In the genomic region with DNA sequence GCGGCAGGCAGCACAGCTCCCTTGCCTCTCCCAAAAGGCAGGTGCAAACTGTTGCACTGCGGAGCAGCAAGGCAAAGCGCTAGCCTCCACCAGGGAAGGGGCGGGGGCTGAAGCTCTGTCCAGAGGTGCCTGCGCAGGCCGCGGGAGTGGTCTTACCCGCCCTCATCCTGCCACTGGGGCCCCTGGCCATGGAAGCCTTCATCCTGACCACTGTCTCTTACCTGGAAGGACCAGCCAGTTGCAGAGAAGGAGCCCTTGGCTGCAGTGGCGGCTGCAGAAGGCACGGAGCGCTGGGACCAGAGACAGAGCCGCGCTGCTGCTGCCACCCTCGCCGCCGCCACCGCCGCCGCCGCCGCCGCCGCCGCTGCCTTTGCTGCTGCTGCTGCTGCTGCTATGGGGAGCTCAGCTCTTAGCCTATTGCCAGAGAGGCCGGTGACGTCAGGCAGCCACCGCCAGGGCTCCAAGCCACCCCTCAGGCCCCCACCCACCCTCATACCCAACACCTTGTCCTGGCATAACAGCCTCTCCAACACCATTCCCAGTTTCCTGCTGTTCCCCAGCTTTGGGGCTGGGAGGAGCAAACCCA, we compare ENCODE assay signal across 8 mouse cellular contexts. TPM values are rescaled to one million over a fixed set of nuclear protein-coding genes. Genes with fewer than 3 reads are reported as not detected.
DNase-seq lines count a peak whose midpoint lies in the region; ATAC-seq and TF ChIP-seq lines count a peak whose summit lies in the region.

A gene (minus strand): TSS at position 419 of the 586 bp plus-strand sequence.

- H3K9ac ChIP-seq in embryonic facial prominence, embryonic 12.5 days, result 0 out of 2 replicates have a peak within 1 kb of the TSS, but pooled peaks have one; percentile 2
- peak within 1 kb of the TSS; percentile 35 for H3K9ac ChIP-seq in hindbrain, embryonic 11.5 days (ENCODE audit: low read depth, low read length)
- H3K9ac ChIP-seq in neural tube, embryonic 15.5 days (replicated peaks), result peak within 1 kb of the TSS; percentile 88

- no peak within 1 kb of the TSS for H3K4me3 ChIP-seq in kidney, adult 2 months (ENCODE audit: insufficient read depth, low read depth, low read length)
- peak within 1 kb of the TSS; percentile 43 for H3K4me3 ChIP-seq in embryonic facial prominence, embryonic 12.5 days
- peak within 1 kb of the TSS; percentile 44 for H3K4me3 ChIP-seq in hindbrain, embryonic 11.5 days (ENCODE audit: low read depth, low read length)
- peak within 1 kb of the TSS; percentile 72 for H3K4me3 ChIP-seq in neural tube, embryonic 15.5 days (replicated peaks)

- peak within 1 kb of the TSS; percentile 72 for H3K4me2 ChIP-seq in embryonic facial prominence, embryonic 12.5 days (replicated peaks)
- peak within 1 kb of the TSS; percentile 90 for H3K4me2 ChIP-seq in hindbrain, embryonic 11.5 days (replicated peaks; ENCODE audit: low read depth, low read length)
- peak within 1 kb of the TSS; percentile 84 for H3K4me2 ChIP-seq in neural tube, embryonic 15.5 days

- no peak within 1 kb of the TSS for H3K27ac ChIP-seq in kidney, adult 2 months (ENCODE audit: insufficient read depth, low read depth, low read length)
- no peak within 1 kb of the TSS for H3K27ac ChIP-seq in embryonic facial prominence, embryonic 12.5 days
- no peak within 1 kb of the TSS for H3K27ac ChIP-seq in hindbrain, embryonic 11.5 days (ENCODE audit: low read depth, low read length)
- H3K27ac ChIP-seq in neural tube, embryonic 15.5 days (replicated peaks), result peak within 1 kb of the TSS; percentile 89

- TF ChIP-seq CTCF in kidney, adult 2 months (conservative IDR thresholded peaks at IDR 0.05; ENCODE audit: insufficient read depth, insufficient read length, low read depth, low read length), result no peak

- H3K9me3 ChIP-seq in embryonic facial prominence, embryonic 12.5 days, result no peaks in the 10 kb centered on the region
- no peaks in the 10 kb centered on the region for H3K9me3 ChIP-seq in hindbrain, embryonic 11.5 days (ENCODE audit: control insufficient read depth, low read length)
- no peaks in the 10 kb centered on the region for H3K9me3 ChIP-seq in neural tube, embryonic 15.5 days (replicated peaks)

- TF ChIP-seq POLR2A in kidney, adult 2 months (IDR thresholded peaks at IDR 0.05; ENCODE audit: low read depth, low read length), result no peak

- 0 out of 2 replicates have a peak, but pooled peaks have one; percentile 6 for ATAC-seq in embryonic facial prominence, embryonic 12.5 days (ENCODE audit: insufficient number of reproducible peaks, insufficient read depth, low FRiP score, low TSS enrichment)
- peak; percentile 87 for ATAC-seq in hindbrain, embryonic 11.5 days (ENCODE audit: low FRiP score)
- ATAC-seq in neural tube, embryonic 15.5 days (ENCODE audit: low FRiP score), result peak; percentile 90

- intact Hi-C loops in left cerebral cortex, postnatal 36 days (cut with DNase I), result loop anchor here (2.0 to 10.0 kb wide), 4 partner anchors 59 to 275 kb away; no protein-coding TSS in a partner anchor

- WGBS in kidney, adult 2 months, result under 1% methylated on average over 27 of the region's 27 CpGs
- 0% methylated on average over 20 of the region's 27 CpGs for WGBS in embryonic facial prominence, embryonic 12.5 days
- under 1% methylated on average over 24 of the region's 27 CpGs for WGBS in hindbrain, embryonic 11.5 days
- 1% methylated on average over 27 of the region's 27 CpGs for WGBS in neural tube, embryonic 15.5 days

- no peaks in the 10 kb centered on the region for H3K4me1 ChIP-seq in kidney, adult 2 months (ENCODE audit: control insufficient read depth, insufficient read depth, low read length)
- H3K4me1 ChIP-seq in embryonic facial prominence, embryonic 12.5 days, result peaks cover 10% of the 10 kb centered on the region
- H3K4me1 ChIP-seq in hindbrain, embryonic 11.5 days (replicated peaks; ENCODE audit: control insufficient read depth, insufficient read depth, low read length), result peaks cover 9% of the 10 kb centered on the region
- H3K4me1 ChIP-seq in neural tube, embryonic 15.5 days, result peaks cover 27% of the 10 kb centered on the region

- H3K27me3 ChIP-seq in kidney, adult 2 months (replicated peaks; ENCODE audit: control insufficient read depth, insufficient read depth, low read length), result no peaks in the 10 kb centered on the region
- peaks cover 49% of the 10 kb centered on the region for H3K27me3 ChIP-seq in embryonic facial prominence, embryonic 12.5 days
- peaks cover 28% of the 10 kb centered on the region for H3K27me3 ChIP-seq in hindbrain, embryonic 11.5 days (ENCODE audit: control insufficient read depth, insufficient read depth, low read length)
- H3K27me3 ChIP-seq in neural tube, embryonic 15.5 days (replicated peaks), result 0 out of 2 replicates have a peak, but pooled peaks cover 9% of the 10 kb centered on the region

- H3K36me3 ChIP-seq in kidney, adult 2 months (ENCODE audit: control insufficient read depth, insufficient read depth, low read length), result no peaks in the 10 kb centered on the region
- no peaks in the 10 kb centered on the region for H3K36me3 ChIP-seq in embryonic facial prominence, embryonic 12.5 days
- H3K36me3 ChIP-seq in hindbrain, embryonic 11.5 days (ENCODE audit: control insufficient read depth, insufficient read depth, low read length), result no peaks in the 10 kb centered on the region
- H3K36me3 ChIP-seq in neural tube, embryonic 15.5 days, result no peaks in the 10 kb centered on the region

- DNase-seq in kidney, postnatal 14 days, result peak; percentile 2
- DNase-seq in kidney, adult 2 months, result no peak
- DNase-seq in hindbrain, embryonic 11.5 days (ENCODE audit: low spot score), result peak; percentile 75
- DNase-seq in left cerebral cortex, postnatal 36 days (ENCODE audit: low spot score in 2 of 2), result peak; percentile 76 to 85
- no peak for DNase-seq in thymus, postnatal 0 days (ENCODE audit: low spot score)
- no peak for DNase-seq in thymus, postnatal 4 days

RNA-seq across cellular contexts. Expression of the gene that starts here (rescaled TPM):
- 0.01 and 0.03 TPM in 2 replicates for polyA plus RNA-seq in kidney, adult 2 months (2012; rRNA removed)
- 2.3 and 2.4 TPM in 2 replicates for polyA plus RNA-seq in embryonic facial prominence, embryonic 12.5 days (2016; fragmentation: Nextera tagmentation; extraction: Ambion mirVana)
- 3.6 and 3.7 TPM in 2 replicates for polyA plus RNA-seq in hindbrain, embryonic 11.5 days (2014; fragmentation: Nextera tagmentation; extraction: Ambion mirVana)
- total RNA-seq in left cerebral cortex, postnatal 36 days (2021), result 100 to 1,000 TPM; 144 to 192 TPM
- 71.7 and 78.6 TPM in 2 replicates for polyA plus RNA-seq in neural tube, embryonic 15.5 days (2015; fragmentation: Nextera tagmentation; extraction: Ambion mirVana)
- polyA plus RNA-seq in thymus, postnatal 0 days (2015; fragmentation: Nextera tagmentation; extraction: Ambion mirVana), result 0.03 and 0.04 TPM in 2 replicates

Comparison
In these comparisons a context has a peak if more than half of its experiments do, and no peak if none do; other contexts are left out.
1. RNA of the gene that starts here (polyA plus RNA-seq): 71.7 to 78.6 TPM in neural tube, embryonic 15.5 days; 3.6 to 3.7 TPM in hindbrain, embryonic 11.5 days, 2.3 to 2.4 TPM in embryonic facial prominence, embryonic 12.5 days, 0.03 to 0.04 TPM in thymus, postnatal 0 days and 0.01 to 0.03 TPM in kidney, adult 2 months; every median in the first group is over 10 times any median in the second.
2. DNase-seq: peak in kidney, postnatal 14 days (single experiment), hindbrain, embryonic 11.5 days (single experiment) and left cerebral cortex, postnatal 36 days (2 of 2); none in kidney, adult 2 months (single experiment), thymus, postnatal 0 days (single experiment) and thymus, postnatal 4 days (single experiment).
3. ATAC-seq: peak in every context shown above with its lines; median percentile 90 in neural tube, embryonic 15.5 days; 87 in hindbrain, embryonic 11.5 days; 6 in embryonic facial prominence, embryonic 12.5 days.
4. H3K9ac ChIP-seq: peak in every context shown above with its lines; median percentile 88 in neural tube, embryonic 15.5 days; 35 in hindbrain, embryonic 11.5 days; 2 in embryonic facial prominence, embryonic 12.5 days.
5. Peak in every context shown above with its lines, with median percentiles within 50 percentile points of each other: H3K4me2 ChIP-seq.